Mouse (Mus musculus): ENCODE results near the gene Maats1.

DNA sequence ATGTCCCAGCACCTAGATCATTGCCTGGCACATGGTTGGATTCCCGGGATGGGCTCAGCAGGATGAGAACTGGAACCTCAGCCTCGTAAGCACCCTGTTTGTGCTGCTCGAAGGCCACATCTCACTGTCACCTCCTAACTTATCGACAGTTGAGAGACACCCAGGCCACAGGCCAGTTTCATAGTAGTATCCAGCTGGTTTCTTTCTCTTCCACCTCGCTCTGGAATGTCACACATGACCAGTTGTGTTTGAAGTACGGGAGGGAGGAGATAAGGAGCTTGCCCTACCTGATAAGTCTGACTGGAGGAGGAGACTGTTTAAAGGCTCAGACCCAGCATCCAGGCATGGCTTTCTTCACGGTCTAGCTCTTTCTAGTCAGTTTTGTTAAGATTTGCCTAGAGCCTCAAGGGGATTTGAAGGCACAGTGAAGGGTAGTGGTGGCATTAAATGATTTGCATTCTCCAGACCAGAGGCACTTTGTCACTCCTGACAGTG is 8.5 kb upstream of the Maats1 start:
- no peak for TF ChIP-seq CTCF (IDR thresholded peaks at IDR 0.05)
- TF ChIP-seq POLR2A (IDR thresholded peaks at IDR 0.05; ENCODE audit: insufficient read depth, low read depth, low read length) = no peak; the same call in 1 of the 2 replicates
